Mouse (Mus musculus): ENCODE measurements at regions not wholly inside any gene's neighbourhood (a gene's known extent, or its start where the extent isn't known, plus 50 kb on each side); places are given as distances from the start of the nearest gene placed in this dataset.

DNA sequence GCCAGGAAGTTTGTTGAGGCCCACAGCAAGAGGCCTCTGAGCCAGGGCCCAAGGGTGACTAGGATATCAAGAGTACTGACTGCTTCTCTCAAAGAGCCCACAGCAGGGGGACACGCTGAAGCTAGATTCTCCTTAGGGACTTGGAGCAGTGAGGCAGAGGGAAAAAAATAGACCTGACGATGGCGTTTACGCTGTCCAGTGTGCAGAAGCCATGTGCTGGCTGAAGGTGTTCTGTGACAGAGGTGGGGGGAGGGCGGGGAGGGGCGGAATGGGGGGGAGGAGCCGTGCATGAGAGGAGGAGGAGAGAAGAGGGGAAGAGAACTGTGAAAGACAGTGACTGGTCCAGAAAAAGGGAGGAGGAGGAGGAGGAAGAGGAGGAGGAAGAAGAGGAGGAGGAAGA is 52.6 kb upstream of the Casz1 start:
- TF ChIP-seq CTCF (IDR thresholded peaks at IDR 0.05; ENCODE audit: low read depth, low read length) (no peak), POLR2A (IDR thresholded peaks at IDR 0.05; ENCODE audit: borderline replicate concordance, low read depth, low read length) (no peak)

Data from bone marrow macrophage, adult 2 months (primary cell).